ENCODE assay signal across 12 mouse cellular contexts in genomic region chr2:62458070-62458469, GRCm38 (mm10). TPM values are rescaled to one million over a fixed set of nuclear protein-coding genes. Genes with fewer than 3 reads are reported as not detected.
DNase-seq lines count a peak whose midpoint lies in the region; ATAC-seq and TF ChIP-seq lines count a peak whose summit lies in the region.
"Had no signal": no experiment of that assay in that cellular context is flagged by ENCODE, and none has a peak within 500 bp of the region (broad histone marks: within the 10 kb centered on the region; RNA-seq: fewer than 3 reads in every experiment).

No protein-coding gene starts in this region.

- H3K4me3 ChIP-seq in hindbrain, embryonic 11.5 days (ENCODE audit: low read depth, low read length) = no peak overlapping the region
- H3K4me3 ChIP-seq in hindbrain, embryonic 10.5 days = no peak overlapping the region
- H3K4me3 ChIP-seq in midbrain, postnatal 0 days (ENCODE audit: low read depth, low read length) = no peak overlapping the region
- no peak overlapping the region for H3K4me3 ChIP-seq in midbrain, embryonic 16.5 days (ENCODE audit: low read depth, low read length)
- H3K4me3 ChIP-seq in heart, embryonic 11.5 days (ENCODE audit: low read depth, low read length) = no peak overlapping the region
- H3K4me3 ChIP-seq: limb, embryonic 15.5 days had no signal

- H3K4me1 ChIP-seq in hindbrain, embryonic 11.5 days (replicated peaks; ENCODE audit: control insufficient read depth, insufficient read depth, low read length) = no peaks in the 10 kb centered on the region
- no peaks in the 10 kb centered on the region for H3K4me1 ChIP-seq in hindbrain, embryonic 10.5 days (replicated peaks)
- H3K4me1 ChIP-seq in midbrain, postnatal 0 days (ENCODE audit: insufficient read depth, low read length) = no peaks in the 10 kb centered on the region
- no peaks in the 10 kb centered on the region for H3K4me1 ChIP-seq in midbrain, embryonic 16.5 days (ENCODE audit: control insufficient read depth, insufficient read depth, low read length)
- H3K4me1 ChIP-seq in heart, embryonic 11.5 days (ENCODE audit: control insufficient read depth, insufficient read depth, low read length) = no peaks in the 10 kb centered on the region
- H3K4me1 ChIP-seq: limb, embryonic 15.5 days had no signal

- H3K36me3 ChIP-seq in hindbrain, embryonic 11.5 days (ENCODE audit: control insufficient read depth, insufficient read depth, low read length) = no peaks in the 10 kb centered on the region
- no peaks in the 10 kb centered on the region for H3K36me3 ChIP-seq in hindbrain, embryonic 10.5 days
- no peaks in the 10 kb centered on the region for H3K36me3 ChIP-seq in midbrain, postnatal 0 days (ENCODE audit: insufficient read depth, low read length)
- H3K36me3 ChIP-seq in midbrain, embryonic 16.5 days (ENCODE audit: control insufficient read depth, insufficient read depth, low read length) = no peaks in the 10 kb centered on the region
- no peaks in the 10 kb centered on the region for H3K36me3 ChIP-seq in heart, embryonic 11.5 days (ENCODE audit: control insufficient read depth, insufficient read depth, low read length)
- H3K36me3 ChIP-seq: limb, embryonic 15.5 days had no signal

- H3K27ac ChIP-seq in hindbrain, embryonic 11.5 days (ENCODE audit: low read depth, low read length) = no peak overlapping the region
- no peak overlapping the region for H3K27ac ChIP-seq in hindbrain, embryonic 10.5 days
- no peak overlapping the region for H3K27ac ChIP-seq in midbrain, postnatal 0 days (ENCODE audit: low read depth, low read length)
- no peak overlapping the region for H3K27ac ChIP-seq in midbrain, embryonic 16.5 days (ENCODE audit: low read length)
- H3K27ac ChIP-seq in heart, embryonic 11.5 days (ENCODE audit: low read depth, low read length) = no peak overlapping the region
- H3K27ac ChIP-seq: limb, embryonic 15.5 days had no signal

- H3K9me3 ChIP-seq in hindbrain, embryonic 11.5 days (ENCODE audit: control insufficient read depth, low read length) = no peaks in the 10 kb centered on the region
- H3K9me3 ChIP-seq in hindbrain, embryonic 10.5 days = no peaks in the 10 kb centered on the region
- H3K9me3 ChIP-seq in midbrain, postnatal 0 days (ENCODE audit: low read length) = no peaks in the 10 kb centered on the region
- no peaks in the 10 kb centered on the region for H3K9me3 ChIP-seq in midbrain, embryonic 16.5 days (replicated peaks; ENCODE audit: control insufficient read depth, low read length, poor library complexity, severe bottlenecking)
- H3K9me3 ChIP-seq in heart, embryonic 11.5 days (replicated peaks; ENCODE audit: control insufficient read depth, low read length) = no peaks in the 10 kb centered on the region
- H3K9me3 ChIP-seq: limb, embryonic 15.5 days had no signal

- 51% methylated on average over 9 of the region's 9 CpGs for WGBS in hindbrain, embryonic 11.5 days
- WGBS in hindbrain, embryonic 10.5 days = 50% methylated on average over 9 of the region's 9 CpGs
- WGBS in midbrain, postnatal 0 days = 28% methylated on average over 9 of the region's 9 CpGs
- WGBS in midbrain, embryonic 16.5 days = 35% methylated on average over 9 of the region's 9 CpGs
- 41% methylated on average over 9 of the region's 9 CpGs for WGBS in heart, embryonic 11.5 days (ENCODE audit: insufficient replicate concordance)

- TF ChIP-seq CTCF in midbrain, postnatal 0 days (IDR thresholded peaks at IDR 0.05) = peak; percentile 78

- no peaks in the 10 kb centered on the region for H3K27me3 ChIP-seq in hindbrain, embryonic 11.5 days (ENCODE audit: control insufficient read depth, insufficient read depth, low read length)
- no peaks in the 10 kb centered on the region for H3K27me3 ChIP-seq in hindbrain, embryonic 10.5 days (ENCODE audit: insufficient read depth, poor library complexity, severe bottlenecking)
- 0 out of 2 replicates have a peak, but pooled peaks cover 4% of the 10 kb centered on the region for H3K27me3 ChIP-seq in midbrain, postnatal 0 days (ENCODE audit: insufficient read depth, low read length)
- no peaks in the 10 kb centered on the region for H3K27me3 ChIP-seq in midbrain, embryonic 16.5 days (ENCODE audit: control insufficient read depth, insufficient read depth, low read depth, low read length)
- no peaks in the 10 kb centered on the region for H3K27me3 ChIP-seq in heart, embryonic 11.5 days (ENCODE audit: control insufficient read depth, insufficient read depth, low read length)
- H3K27me3 ChIP-seq: limb, embryonic 15.5 days had no signal

- DNase-seq in hindbrain, embryonic 11.5 days (ENCODE audit: low spot score) = peak; percentile 47
- DNase-seq in hindbrain, embryonic 10.5 days (ENCODE audit: low spot score) = no peak
- DNase-seq in midbrain, postnatal 0 days (ENCODE audit: low spot score) = peak; percentile 68
- peak; percentile 53 for DNase-seq in embryo, embryonic 10 days (ENCODE audit: low spot score)
- peak; percentile 44 for DNase-seq in telencephalon, adult 2 months (ENCODE audit: low read depth, low spot score)
- no peak for DNase-seq in right cerebral cortex, postnatal 14 days
- DNase-seq: thymus, postnatal 36 days had no signal

- H3K4me2 ChIP-seq in hindbrain, embryonic 11.5 days (replicated peaks; ENCODE audit: low read depth, low read length) = no peak overlapping the region
- no peak overlapping the region for H3K4me2 ChIP-seq in midbrain, postnatal 0 days (ENCODE audit: low read depth, low read length, poor library complexity, severe bottlenecking)
- no peak overlapping the region for H3K4me2 ChIP-seq in midbrain, embryonic 16.5 days (ENCODE audit: low read length)
- H3K4me2 ChIP-seq in heart, embryonic 11.5 days = no peak overlapping the region
- H3K4me2 ChIP-seq: limb, embryonic 15.5 days had no signal

- H3K9ac ChIP-seq in hindbrain, embryonic 11.5 days (ENCODE audit: low read depth, low read length) = no peak overlapping the region
- no peak overlapping the region for H3K9ac ChIP-seq in midbrain, postnatal 0 days (replicated peaks; ENCODE audit: low read length, poor library complexity, severe bottlenecking)
- H3K9ac ChIP-seq in midbrain, embryonic 16.5 days (ENCODE audit: low read depth, low read length) = no peak overlapping the region
- H3K9ac ChIP-seq in heart, embryonic 11.5 days (ENCODE audit: low read depth, low read length) = no peak overlapping the region
- H3K9ac ChIP-seq: limb, embryonic 15.5 days had no signal

- ATAC-seq in hindbrain, embryonic 11.5 days (ENCODE audit: low FRiP score) = no peak
- no peak for ATAC-seq in midbrain, postnatal 0 days (ENCODE audit: low FRiP score)
- ATAC-seq in midbrain, embryonic 16.5 days = no peak
- ATAC-seq in heart, embryonic 11.5 days (replicated peaks; ENCODE audit: insufficient number of reproducible peaks, low FRiP score, low TSS enrichment) = no peak
- ATAC-seq: intestine, embryonic 16.5 days had no signal

RNA-seq across cellular contexts. Expression of gene Gcg, which starts 25.4 kb away (rescaled TPM):
- polyA plus RNA-seq in hindbrain, embryonic 11.5 days (2014; fragmentation: Nextera tagmentation; extraction: Ambion mirVana) = 0.22 TPM in 1 of 2 replicates, not detected in the other
- polyA plus RNA-seq in hindbrain, embryonic 10.5 days (2016; fragmentation: Nextera tagmentation; extraction: Ambion mirVana) = not detected in 2 replicates
- not detected in 2 replicates for total RNA-seq in midbrain, postnatal 0 days (2014; rRNA removed)
- 0.23 TPM in 1 of 2 replicates, not detected in the other for polyA plus RNA-seq in midbrain, postnatal 0 days (2015; fragmentation: Nextera tagmentation; extraction: Ambion mirVana)
- 0.23 and 0.60 TPM in 2 replicates for polyA plus RNA-seq in midbrain, embryonic 16.5 days (2015; fragmentation: Nextera tagmentation; extraction: Ambion mirVana)
- polyA plus RNA-seq in heart, embryonic 11.5 days (2014; fragmentation: Nextera tagmentation; extraction: Ambion mirVana) = 0.20 and 1.1 TPM in 2 replicates
- total RNA-seq: neutrophil, adult 5-6 weeks had no signal
- polyA plus RNA-seq: limb, embryonic 15.5 days had no signal

RNA-seq across cellular contexts. Expression of gene Dpp4, which starts 46.0 kb away (rescaled TPM):
- polyA plus RNA-seq in hindbrain, embryonic 11.5 days (2014; fragmentation: Nextera tagmentation; extraction: Ambion mirVana) = 0.82 and 1.1 TPM in 2 replicates
- 0.35 and 0.50 TPM in 2 replicates for polyA plus RNA-seq in hindbrain, embryonic 10.5 days (2016; fragmentation: Nextera tagmentation; extraction: Ambion mirVana)
- total RNA-seq in midbrain, postnatal 0 days (2014; rRNA removed) = 5.4 and 5.9 TPM in 2 replicates
- 2.2 and 3.5 TPM in 2 replicates for polyA plus RNA-seq in midbrain, postnatal 0 days (2015; fragmentation: Nextera tagmentation; extraction: Ambion mirVana)
- 1.3 and 2.0 TPM in 2 replicates for polyA plus RNA-seq in midbrain, embryonic 16.5 days (2015; fragmentation: Nextera tagmentation; extraction: Ambion mirVana)
- 12.3 and 13.6 TPM in 2 replicates for polyA plus RNA-seq in heart, embryonic 11.5 days (2014; fragmentation: Nextera tagmentation; extraction: Ambion mirVana)

Comparison
In these comparisons a context has a peak if more than half of its experiments do, and no peak if none do; other contexts are left out.
1. DNase-seq: peak in hindbrain, embryonic 11.5 days (single experiment), midbrain, postnatal 0 days (single experiment), embryo, embryonic 10 days (single experiment) and telencephalon, adult 2 months (single experiment); none in hindbrain, embryonic 10.5 days (single experiment) and right cerebral cortex, postnatal 14 days (single experiment).